Mouse (Mus musculus) ovary, adult 18-20 months (tissue): ENCODE results near the gene Slc39a11.

Experiments used
- DNase-seq: peaks from one replicate; pipeline ENCODE4 v3.0.0; 2022; ENCODE audit warnings: low spot score, mixed read lengths

The Slc39a11 gene

GRCm38 (mm10) chr11:113284951-113285741 lies 364.7 kb downstream of the Slc39a11 start:
- no peak for DNase-seq

- no peak for DNase-seq
These were observed 366.5 kb downstream of the Slc39a11 start for GRCm38 (mm10) chr11:113283376-113283811.

- DNase-seq = no peak
These were observed 371.6 kb downstream of the Slc39a11 start for GRCm38 (mm10) chr11:113278238-113278637.

GRCm38 (mm10) chr11:113277034-113277612 lies 372.8 kb downstream of the Slc39a11 start:
- DNase-seq = no peak

- DNase-seq = no peak
These were observed 373.4 kb downstream of the Slc39a11 start for GRCm38 (mm10) chr11:113276518-113276917.

GRCm38 (mm10) chr11:113274037-113274436 lies 375.8 kb downstream of the Slc39a11 start:
- DNase-seq = no peak

GRCm38 (mm10) chr11:113271857-113272256 lies 378.0 kb downstream of the Slc39a11 start:
- no peak for DNase-seq

- DNase-seq = no peak
These were observed 381.0 kb downstream of the Slc39a11 start for GRCm38 (mm10) chr11:113268831-113269319.

- DNase-seq = no peak
These were observed 382.2 kb downstream of the Slc39a11 start for GRCm38 (mm10) chr11:113267516-113268230.

GRCm38 (mm10) chr11:113266706-113267105 lies 383.2 kb downstream of the Slc39a11 start:
- DNase-seq = no peak

GRCm38 (mm10) chr11:113265567-113265966 lies 384.3 kb downstream of the Slc39a11 start:
- no peak for DNase-seq

GRCm38 (mm10) chr11:113263971-113264370 lies 385.9 kb downstream of the Slc39a11 start:
- DNase-seq = no peak

GRCm38 (mm10) chr11:113262062-113262461 lies 387.8 kb downstream of the Slc39a11 start:
- no peak for DNase-seq

- no peak for DNase-seq
These were observed 388.5 kb downstream of the Slc39a11 start for GRCm38 (mm10) chr11:113261421-113261820.

GRCm38 (mm10) chr11:113259712-113260382 lies 390.0 kb downstream of the Slc39a11 start:
- no peak for DNase-seq

GRCm38 (mm10) chr11:113258016-113258415 lies 391.9 kb downstream of the Slc39a11 start:
- no peak for DNase-seq

GRCm38 (mm10) chr11:113254653-113255052 lies 395.2 kb downstream of the Slc39a11 start:
- no peak for DNase-seq

- DNase-seq = no peak
These were observed 396.7 kb downstream of the Slc39a11 start for GRCm38 (mm10) chr11:113253169-113253568.

GRCm38 (mm10) chr11:113251172-113251571 lies 398.7 kb downstream of the Slc39a11 start:
- DNase-seq = no peak

GRCm38 (mm10) chr11:113246475-113246874 lies 403.4 kb downstream of the Slc39a11 start:
- no peak for DNase-seq

- no peak for DNase-seq
These were observed 404.2 kb downstream of the Slc39a11 start for GRCm38 (mm10) chr11:113245666-113246065.

- DNase-seq = no peak
These were observed 415.4 kb downstream of the Slc39a11 start for GRCm38 (mm10) chr11:113234432-113234831.
